Mouse (Mus musculus) forebrain, postnatal 0 days (tissue): ENCODE measurements around the gene R3hdm4. TPM values are rescaled to one million over a fixed set of nuclear protein-coding genes. Genes with fewer than 3 reads are reported as not detected.
"Not testable (repeated sequence)": the region's sequence is repeated elsewhere in the genome, so short reads cannot be mapped to it uniquely, and the experiment has no call there.

ENCODE experiments used
- ATAC-seq: fragments of 200-750 bp; cut with Nextera tagmentation; 2 replicates; pipeline ENCODE4 v1.8.0; 2017; ENCODE audit warnings: mild to moderate bottlenecking, moderate library complexity
- DNase-seq: peaks from one replicate; pipeline ENCODE4 v3.0.0-alpha.2; 2015
- H3K27ac ChIP-seq: fragments of 300-500 bp; sonication (generic); 2 replicates; pipeline ENCODE4 v1.5.1; 2014; ENCODE audit warnings: low read depth, mild to moderate bottlenecking, antibody characterized with exemption, low read length, moderate library complexity, mixed read lengths
- H3K27me3 ChIP-seq: fragments of 300-500 bp; sonication (generic); 2 replicates; pipeline ENCODE4 v1.6.1; 2014; ENCODE audit warnings: mild to moderate bottlenecking, low read length, mixed read lengths; ENCODE audit not compliant: insufficient read depth
- H3K36me3 ChIP-seq: fragments of 300-500 bp; sonication (generic); 2 replicates; pipeline ENCODE4 v1.6.1; 2014; ENCODE audit warnings: mild to moderate bottlenecking, moderate library complexity; ENCODE audit not compliant: insufficient read depth
- H3K4me1 ChIP-seq: fragments of 300-500 bp; sonication (generic); 2 replicates; pipeline ENCODE4 v1.6.1; 2014; ENCODE audit warnings: antibody characterized with exemption; ENCODE audit not compliant: insufficient read depth
- H3K4me2 ChIP-seq: fragments of 300-500 bp; sonication (generic); 2 replicates; pipeline ENCODE4 v1.6.1; 2014; ENCODE audit warnings: low read depth, mild to moderate bottlenecking, moderate library complexity
- H3K4me3 ChIP-seq: fragments of 300-500 bp; sonication (generic); 2 replicates; pipeline ENCODE4 v1.5.1; 2014; ENCODE audit warnings: low read depth, low read length, mixed read lengths
- H3K9ac ChIP-seq: fragments of 300-500 bp; sonication (generic); 2 replicates; pipeline ENCODE4 v1.6.1; 2014; ENCODE audit warnings: mild to moderate bottlenecking
- H3K9me3 ChIP-seq: fragments of 300-500 bp; sonication (generic); 2 replicates; pipeline ENCODE4 v1.6.1; 2016; ENCODE audit warnings: low read length
- CTCF ChIP-seq: sonication (generic); IDR thresholded peaks from 2 replicates; pipeline ENCODE4 v1.5.1; 2016; ENCODE audit warnings: antibody characterized with exemption, control low read depth, low read depth
- WGBS: fragments of 180-500 bp; shearing (Covaris S2); extraction: QIAGEN DNeasy Blood & Tissue Kit; methylation state at CpG from one replicate; pipeline ENCODE4 v1.1.7; 2014; 5-methylcytosine and 5-hydroxymethylcytosine counted together
- polyA plus RNA-seq: library from polyadenylated mRNA; unstranded; fragments of >200 nt; fragmentation: Nextera tagmentation; extraction: Ambion mirVana; gene quantifications from 2 replicates; pipeline ENCODE4 v1.2.1, GENCODE M21; 2015
- total RNA-seq: library from RNA; depleted of rRNA; stranded (reverse); fragments of >200 nt; gene quantifications from 2 replicates; pipeline ENCODE4 v1.2.3, GENCODE M21; 2014

The R3hdm4 gene
- total and polyA plus RNA-seq, 2 experiments from 2014 or later, result 129 to 333 TPM

GRCm38 (mm10) chr10:79960671-79961294, 39.8 kb upstream of the R3hdm4 start:
- no peaks in the 10 kb centered on the region for H3K27me3 ChIP-seq
- H3K4me2 ChIP-seq, result peak overlapping the region; percentile 86
- H3K36me3 ChIP-seq, result peaks cover 39% of the 10 kb centered on the region
- TF ChIP-seq CTCF, result no peak
- H3K9ac ChIP-seq, result peak overlapping the region; percentile 84
- H3K4me1 ChIP-seq, result no peaks in the 10 kb centered on the region
- 17% methylated on average over 10 of the region's 10 CpGs for WGBS
- peak overlapping the region; percentile 79 for H3K4me3 ChIP-seq
- no peak overlapping the region for H3K27ac ChIP-seq
- DNase-seq (no peak), ATAC-seq (no peak)
- H3K9me3 ChIP-seq, result no peaks in the 10 kb centered on the region

GRCm38 (mm10) chr10:79959847-79960601, 39.0 kb upstream of the R3hdm4 start, which contains the start of gene Wdr18:
Wdr18 (plus strand) TSS chr10:79960152.
- Histone ChIP-seq H3K27me3 (no peaks in the 10 kb centered on the region), H3K9me3 (no peaks in the 10 kb centered on the region), H3K27ac (peak within 1 kb of the TSS; percentile 69), H3K36me3 (peaks cover 31% of the 10 kb centered on the region), H3K4me2 (peak within 1 kb of the TSS; percentile 86), H3K9ac (peak within 1 kb of the TSS; percentile 84), H3K4me3 (peak within 1 kb of the TSS; percentile 79), H3K4me1 (no peaks in the 10 kb centered on the region)
- 1% methylated on average over 61 of the region's 61 CpGs for WGBS
- peak; percentile 99 for TF ChIP-seq CTCF
- DNase-seq (peak; percentile 100), ATAC-seq (peak; percentile 97)

- not testable (repeated sequence) for ATAC-seq, H3K4me1 ChIP-seq, H3K9me3 ChIP-seq, H3K27me3 ChIP-seq, DNase-seq, H3K9ac ChIP-seq, H3K27ac ChIP-seq
- Histone ChIP-seq H3K4me2 (peak overlapping the region; percentile 86), H3K4me3 (peak overlapping the region; percentile 79), H3K36me3 (peaks cover 25% of the 10 kb centered on the region)
- WGBS, result 32% methylated on average over 10 of the region's 10 CpGs
These were observed 38.4 kb upstream of the R3hdm4 start for GRCm38 (mm10) chr10:79959412-79959811.

- Histone ChIP-seq H3K4me2 (no peak overlapping the region), H3K27ac (no peak overlapping the region), H3K4me1 (no peaks in the 10 kb centered on the region), H3K27me3 (no peaks in the 10 kb centered on the region), H3K4me3 (no peak overlapping the region), H3K9ac (no peak overlapping the region), H3K9me3 (no peaks in the 10 kb centered on the region), H3K36me3 (peaks cover 17% of the 10 kb centered on the region; the same call in 1 of the 2 replicates)
- ATAC-seq, result no peak
- WGBS, result 15% methylated on average over 21 of the region's 21 CpGs
- peak; percentile 81 for TF ChIP-seq CTCF
- DNase-seq, result peak; percentile 55
These were observed 37.3 kb upstream of the R3hdm4 start for GRCm38 (mm10) chr10:79958140-79958816.

- no peak overlapping the region for H3K27ac ChIP-seq
- no peak for DNase-seq
- H3K9me3 ChIP-seq, result no peaks in the 10 kb centered on the region
- H3K27me3 ChIP-seq, result no peaks in the 10 kb centered on the region
- no peak for ATAC-seq
- H3K4me3 ChIP-seq, result no peak overlapping the region
- no peak for TF ChIP-seq CTCF
- no peak overlapping the region for H3K9ac ChIP-seq
- WGBS, result 27% methylated on average over 4 of the region's 4 CpGs
- H3K4me1 ChIP-seq, result no peaks in the 10 kb centered on the region
- peaks cover 8% of the 10 kb centered on the region; the same call in 1 of the 2 replicates for H3K36me3 ChIP-seq
- H3K4me2 ChIP-seq, result no peak overlapping the region
These were observed 35.7 kb upstream of the R3hdm4 start for GRCm38 (mm10) chr10:79956643-79957154.

- 79% methylated on average over 9 of the region's 9 CpGs for WGBS
- no peak overlapping the region for H3K4me3 ChIP-seq
- H3K9ac ChIP-seq, result no peak overlapping the region
- no peak for TF ChIP-seq CTCF
- H3K4me1 ChIP-seq, result no peaks in the 10 kb centered on the region
- ATAC-seq (no peak), DNase-seq (no peak)
- no peak overlapping the region for H3K4me2 ChIP-seq
- H3K27me3 ChIP-seq, result no peaks in the 10 kb centered on the region
- peaks cover 11% of the 10 kb centered on the region; the same call in 1 of the 2 replicates for H3K36me3 ChIP-seq
- no peaks in the 10 kb centered on the region for H3K9me3 ChIP-seq
- H3K27ac ChIP-seq, result no peak overlapping the region
These were observed 34.7 kb upstream of the R3hdm4 start for GRCm38 (mm10) chr10:79955691-79956090.
